Mouse (Mus musculus) liver, embryonic 11.5 days (tissue): ENCODE results near the gene Spaca7. TPM values are rescaled to one million over a fixed set of nuclear protein-coding genes. Genes with fewer than 3 reads are reported as not detected.

Experiments used
- ATAC-seq: fragments of 200-750 bp; cut with Nextera tagmentation; replicated peaks from 2 replicates; pipeline ENCODE4 v1.8.0; 2017; ENCODE audit warnings: moderate number of reproducible peaks, mild to moderate bottlenecking, moderate TSS enrichment, moderate library complexity; ENCODE audit not compliant: low FRiP score
- DNase-seq: peaks from one replicate; pipeline ENCODE4 v3.0.0-alpha.2; 2017; ENCODE audit warnings: low spot score
- H3K27ac ChIP-seq: fragments of 300-500 bp; sonication (generic); 2 replicates; pipeline ENCODE4 v1.5.1; 2014; ENCODE audit warnings: mild to moderate bottlenecking, low read depth, low read length, control low read depth
- H3K27me3 ChIP-seq: fragments of 300-500 bp; sonication (generic); replicated peaks from 2 replicates; pipeline ENCODE4 v1.6.1; 2014; ENCODE audit warnings: low read length, mixed read lengths; ENCODE audit not compliant: control insufficient read depth, insufficient read depth
- H3K36me3 ChIP-seq: fragments of 300-500 bp; sonication (generic); 2 replicates; pipeline ENCODE4 v1.6.1; 2014; ENCODE audit warnings: mild to moderate bottlenecking, low read length, moderate library complexity, mixed read lengths; ENCODE audit not compliant: control insufficient read depth, insufficient read depth
- H3K4me1 ChIP-seq: fragments of 300-500 bp; sonication (generic); replicated peaks from 2 replicates; pipeline ENCODE4 v1.6.1; 2014; ENCODE audit warnings: low read length, mixed read lengths; ENCODE audit not compliant: control insufficient read depth, insufficient read depth
- H3K4me2 ChIP-seq: fragments of 300-500 bp; sonication (generic); 2 replicates; pipeline ENCODE4 v1.6.1; 2014; ENCODE audit warnings: mild to moderate bottlenecking, control low read depth, moderate library complexity
- H3K4me3 ChIP-seq: fragments of 300-500 bp; sonication (generic); 2 replicates; pipeline ENCODE4 v1.5.1; 2014; ENCODE audit warnings: low read depth, low read length, control low read depth
- H3K9ac ChIP-seq: fragments of 300-500 bp; sonication (generic); 2 replicates; pipeline ENCODE4 v1.6.1; 2014; ENCODE audit warnings: low read depth, low read length, control low read depth
- H3K9me3 ChIP-seq: fragments of 300-500 bp; sonication (generic); 2 replicates; pipeline ENCODE4 v1.6.1; 2016; ENCODE audit warnings: low read length, inconsistent platforms, mixed read lengths; ENCODE audit not compliant: control insufficient read depth
- WGBS: fragments of 180-500 bp; shearing (Covaris S2); extraction: QIAGEN DNeasy Blood & Tissue Kit; methylation state at CpG from one replicate; pipeline ENCODE4 v1.1.7; 2014; 5-methylcytosine and 5-hydroxymethylcytosine counted together
- polyA plus RNA-seq: library from polyadenylated mRNA; unstranded; fragments of >200 nt; fragmentation: Nextera tagmentation; extraction: Ambion mirVana; gene quantifications from 2 replicates; pipeline ENCODE4 v1.2.1, GENCODE M21; 2014

Spaca7 gene
- polyA plus RNA-seq, 1 experiment from 2014 or later = not detected

DNA sequence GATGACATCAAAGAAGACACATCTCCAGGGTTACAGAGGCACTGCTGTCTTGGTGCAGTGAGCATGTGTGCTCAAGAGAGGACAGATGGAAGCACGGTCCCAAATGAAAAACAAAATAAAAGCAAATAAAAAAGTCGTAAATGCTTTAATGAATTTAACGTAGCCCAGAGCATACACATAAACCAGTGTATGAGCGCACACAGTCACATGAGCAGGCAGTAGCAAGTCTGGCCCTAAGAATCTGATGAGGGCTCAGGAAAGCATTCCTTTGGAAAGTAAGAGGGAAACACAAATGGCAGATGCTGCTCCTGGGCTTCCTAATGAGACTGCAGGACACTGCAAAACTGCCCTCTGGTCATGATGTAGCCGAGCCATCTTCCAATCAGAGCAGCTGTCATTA, 53.1 kb downstream of the Spaca7 start:
- Histone ChIP-seq H3K4me3 (no peak overlapping the region), H3K27me3 (no peaks in the 10 kb centered on the region), H3K4me2 (no peak overlapping the region), H3K4me1 (no peaks in the 10 kb centered on the region), H3K9me3 (no peaks in the 10 kb centered on the region), H3K27ac (no peak overlapping the region), H3K9ac (no peak overlapping the region), H3K36me3 (peaks cover 55% of the 10 kb centered on the region)
- 88% methylated on average over 5 of the region's 5 CpGs for WGBS
- DNase-seq (no peak), ATAC-seq (no peak)

- DNase-seq (no peak), ATAC-seq (no peak)
- no peak overlapping the region for H3K4me2 ChIP-seq
- no peak overlapping the region for H3K9ac ChIP-seq
- no peaks in the 10 kb centered on the region for H3K27me3 ChIP-seq
- H3K36me3 ChIP-seq = peaks cover 39% of the 10 kb centered on the region
- H3K4me1 ChIP-seq = no peaks in the 10 kb centered on the region
- no peak overlapping the region for H3K4me3 ChIP-seq
- H3K27ac ChIP-seq = no peak overlapping the region
- 55% methylated on average over 3 of the region's 3 CpGs for WGBS
- H3K9me3 ChIP-seq = no peaks in the 10 kb centered on the region
Observed at GRCm38 (mm10) chr8:12629079-12629478, 56.2 kb downstream of the Spaca7 start.

- H3K9ac ChIP-seq = no peak overlapping the region
- H3K36me3 ChIP-seq = peaks cover 43% of the 10 kb centered on the region
- no peaks in the 10 kb centered on the region for H3K27me3 ChIP-seq
- DNase-seq (no peak), ATAC-seq (no peak)
- no peaks in the 10 kb centered on the region for H3K9me3 ChIP-seq
- no peak overlapping the region for H3K4me2 ChIP-seq
- H3K27ac ChIP-seq = no peak overlapping the region
- WGBS = 85% methylated on average over 2 of the region's 2 CpGs
- H3K4me3 ChIP-seq = no peak overlapping the region
- H3K4me1 ChIP-seq = no peaks in the 10 kb centered on the region
Observed at GRCm38 (mm10) chr8:12635366-12635765, 62.5 kb downstream of the Spaca7 start.

- Histone ChIP-seq H3K4me1 (no peaks in the 10 kb centered on the region), H3K9ac (no peak overlapping the region), H3K4me2 (no peak overlapping the region), H3K9me3 (no peaks in the 10 kb centered on the region), H3K27me3 (no peaks in the 10 kb centered on the region), H3K36me3 (peaks cover 45% of the 10 kb centered on the region), H3K4me3 (no peak overlapping the region), H3K27ac (no peak overlapping the region)
- no peak for DNase-seq
- ATAC-seq = no peak
- 90% methylated on average over 11 of the region's 11 CpGs for WGBS
Observed at GRCm38 (mm10) chr8:12638446-12638845, 65.6 kb downstream of the Spaca7 start.

- H3K9ac ChIP-seq = no peak overlapping the region
- H3K4me2 ChIP-seq = no peak overlapping the region
- H3K27ac ChIP-seq = no peak overlapping the region
- 95% methylated on average over 6 of the region's 6 CpGs for WGBS
- H3K9me3 ChIP-seq = no peaks in the 10 kb centered on the region
- no peaks in the 10 kb centered on the region for H3K27me3 ChIP-seq
- peaks cover 14% of the 10 kb centered on the region; the same call in 1 of the 2 replicates for H3K4me1 ChIP-seq
- peaks cover 36% of the 10 kb centered on the region for H3K36me3 ChIP-seq
- ATAC-seq (no peak), DNase-seq (no peak)
- H3K4me3 ChIP-seq = no peak overlapping the region
Observed at GRCm38 (mm10) chr8:12641527-12641926, 68.7 kb downstream of the Spaca7 start.

GRCm38 (mm10) chr8:12644341-12644740, 71.5 kb downstream of the Spaca7 start:
- DNase-seq (no peak), ATAC-seq (peak; percentile 83)
- Histone ChIP-seq H3K4me3 (no peak overlapping the region), H3K27ac (peak overlapping the region; percentile 13), H3K4me2 (0 out of 2 replicates have a peak overlapping the region, but pooled peaks have one; percentile 4), H3K36me3 (peaks cover 32% of the 10 kb centered on the region), H3K9me3 (no peaks in the 10 kb centered on the region), H3K27me3 (no peaks in the 10 kb centered on the region), H3K9ac (no peak overlapping the region), H3K4me1 (peaks cover 14% of the 10 kb centered on the region; the same call in 1 of the 2 replicates)
- WGBS = 60% methylated on average over 8 of the region's 8 CpGs

- H3K27me3 ChIP-seq = no peaks in the 10 kb centered on the region
- ATAC-seq = peak; percentile 52; the same call in 1 of the 2 replicates
- DNase-seq = no peak
- no peak overlapping the region for H3K9ac ChIP-seq
- H3K4me1 ChIP-seq = peaks cover 14% of the 10 kb centered on the region; the same call in 1 of the 2 replicates
- H3K9me3 ChIP-seq = no peaks in the 10 kb centered on the region
- 56% methylated on average over 7 of the region's 7 CpGs for WGBS
- no peak overlapping the region for H3K4me3 ChIP-seq
- H3K4me2 ChIP-seq = no peak overlapping the region
- H3K27ac ChIP-seq = peak overlapping the region; percentile 47
- H3K36me3 ChIP-seq = peaks cover 26% of the 10 kb centered on the region
Observed at GRCm38 (mm10) chr8:12644894-12645293, 72.1 kb downstream of the Spaca7 start.

- Histone ChIP-seq H3K36me3 (peaks cover 26% of the 10 kb centered on the region; the same call in 1 of the 2 replicates), H3K4me3 (no peak overlapping the region), H3K27me3 (no peaks in the 10 kb centered on the region), H3K27ac (no peak overlapping the region), H3K4me2 (no peak overlapping the region), H3K4me1 (peaks cover 14% of the 10 kb centered on the region; the same call in 1 of the 2 replicates), H3K9me3 (no peaks in the 10 kb centered on the region), H3K9ac (no peak overlapping the region)
- ATAC-seq = no peak
- 76% methylated on average over 4 of the region's 4 CpGs for WGBS
- DNase-seq = no peak
Observed at GRCm38 (mm10) chr8:12646536-12646935, 73.7 kb downstream of the Spaca7 start.

- no peak overlapping the region for H3K27ac ChIP-seq
- WGBS = 91% methylated on average over 4 of the region's 4 CpGs
- no peak overlapping the region for H3K4me3 ChIP-seq
- H3K27me3 ChIP-seq = no peaks in the 10 kb centered on the region
- no peaks in the 10 kb centered on the region for H3K9me3 ChIP-seq
- ATAC-seq (no peak), DNase-seq (no peak)
- peaks cover 13% of the 10 kb centered on the region; the same call in 1 of the 2 replicates for H3K4me1 ChIP-seq
- no peak overlapping the region for H3K4me2 ChIP-seq
- H3K9ac ChIP-seq = no peak overlapping the region
- peaks cover 34% of the 10 kb centered on the region for H3K36me3 ChIP-seq
Observed at GRCm38 (mm10) chr8:12648951-12649350, 76.1 kb downstream of the Spaca7 start.
